Mouse (Mus musculus) ES-E14 (cell line): ENCODE measurements around the gene Srp68.

Experiments
- CHD2 ChIP-seq: IDR thresholded peaks from 2 replicates; pipeline ENCODE4 v1.6.1; 2014; ENCODE audit warnings: mild to moderate bottlenecking, low read depth, low read length, inconsistent platforms
- MAFK ChIP-seq: IDR thresholded peaks from 2 replicates; pipeline ENCODE4 v1.6.1; 2014; ENCODE audit warnings: mild to moderate bottlenecking, low read depth, low read length, inconsistent platforms; ENCODE audit not compliant: insufficient read depth
- ZNF384 ChIP-seq: IDR thresholded peaks from 2 replicates; pipeline ENCODE4 v1.6.1; 2012; ENCODE audit warnings: low read depth, low read length, inconsistent platforms

- TF ChIP-seq CHD2 (no peak), MAFK (no peak), ZNF384 (no peak)
Observed at GRCm38 (mm10) chr11:116234901-116235300, 39.1 kb downstream of the Srp68 start.
